Mouse (Mus musculus) mature B cell (primary cell): ENCODE results near the gene Eed.

Experiments
- in situ Hi-C: fragments of 300-500 bp; cut with MboI; formaldehyde crosslinking; loops from 2 replicates; pipeline ENCODE4 v1.14.3; 2019

The Eed gene

DNA sequence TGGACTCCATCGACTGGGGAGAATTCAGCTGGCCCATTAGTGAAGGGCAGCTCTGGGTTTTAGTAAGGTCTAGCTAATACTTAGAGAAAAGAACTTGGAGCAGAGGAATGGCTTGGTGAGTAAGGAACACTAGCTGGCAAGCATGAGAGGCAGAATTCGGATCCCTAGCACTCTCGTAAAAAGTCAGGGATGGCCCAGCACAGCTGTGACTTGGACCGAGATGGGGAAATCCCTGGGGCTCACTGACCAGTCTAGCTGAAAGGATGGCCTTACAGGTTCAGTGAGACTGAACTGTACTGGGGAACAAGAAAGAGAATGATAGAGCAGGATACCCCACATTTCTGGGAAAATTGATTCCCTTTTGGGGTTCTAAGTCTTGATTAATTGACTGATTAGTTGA is 71.1 kb downstream of the Eed start:
- in situ Hi-C loops, result no loop called here

DNA sequence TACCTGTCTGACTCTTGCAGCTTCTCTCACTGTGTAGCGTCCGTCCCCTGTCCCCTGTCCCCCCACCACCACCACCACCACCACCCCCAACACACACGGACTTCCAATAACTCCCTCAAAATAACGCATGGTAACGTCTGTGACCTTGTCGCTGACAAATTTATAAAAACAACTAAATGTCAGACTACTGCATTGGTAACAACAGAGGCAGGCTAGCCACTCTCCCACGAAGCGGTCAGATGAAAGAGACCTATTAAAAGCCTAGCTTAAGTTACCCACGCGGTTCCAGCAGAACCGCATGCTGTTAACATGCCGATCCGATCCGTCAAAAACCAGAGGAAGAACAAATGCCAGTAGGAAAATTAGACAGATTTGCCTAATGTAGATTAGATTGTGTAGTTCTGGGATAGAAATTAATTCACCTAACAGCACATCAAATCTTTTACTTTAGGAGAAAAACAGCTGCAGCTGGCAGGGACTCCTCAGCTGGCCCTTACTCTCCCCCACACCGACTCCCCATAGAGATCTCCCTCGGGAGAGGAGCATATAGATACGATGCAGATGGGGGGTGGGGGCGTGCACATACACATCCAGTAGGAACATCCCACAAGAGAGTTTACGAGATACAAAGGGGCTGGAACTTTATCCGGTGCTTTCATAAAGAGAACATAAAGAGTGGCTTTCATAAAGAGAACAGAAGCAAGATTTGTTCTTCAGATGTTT is 71.7 kb downstream of the Eed start:
- in situ Hi-C loops, result no loop called here

DNA sequence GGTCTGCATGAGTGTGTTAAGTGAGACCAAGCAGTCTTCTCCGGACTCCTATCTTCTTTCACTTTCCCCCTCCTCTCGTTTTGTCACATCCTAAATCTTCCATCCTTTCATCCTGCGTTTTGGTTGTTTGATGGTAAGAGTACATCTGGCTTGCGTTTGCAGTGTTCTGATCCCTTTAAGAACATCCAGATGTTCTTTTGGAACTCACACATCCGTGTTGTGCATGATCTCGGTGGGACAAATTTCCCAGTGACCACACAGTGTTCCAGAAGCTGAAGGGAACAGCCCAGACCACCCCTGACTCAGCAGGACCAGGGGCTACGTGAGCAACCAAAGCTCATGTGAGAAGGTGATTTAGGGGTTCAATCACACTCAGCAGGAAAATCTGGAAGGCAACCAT is 72.4 kb downstream of the Eed start:
- in situ Hi-C loops, result no loop called here

DNA sequence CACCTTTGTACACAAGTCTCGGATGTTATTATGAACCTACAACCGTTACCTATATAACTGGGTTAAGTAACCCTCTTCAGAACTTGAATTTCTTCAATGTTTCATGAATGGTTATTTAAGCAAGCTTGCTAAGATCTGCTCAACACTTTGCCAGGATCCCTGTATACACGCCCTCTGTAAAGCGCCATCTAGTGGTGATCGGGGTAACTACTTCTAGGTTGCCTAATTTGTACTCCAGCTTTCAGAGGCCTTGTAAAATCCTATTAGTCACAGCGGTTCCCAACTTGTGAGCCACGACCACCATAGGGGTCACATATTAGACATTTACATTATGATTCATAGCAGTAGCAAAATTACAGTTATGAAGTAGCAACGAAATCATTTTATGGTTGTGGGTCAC is 72.8 kb downstream of the Eed start:
- in situ Hi-C loops, result no loop called here
